Mouse (Mus musculus): ENCODE data around the gene Gm42517.

The Gm42517 gene

GRCm38 (mm10) chr5:108367871-108368332, at the start of gene Gm42517:
TSS of gene Gm42517 (minus strand) at chr5:108367922.
- DNase-seq (ENCODE audit: low spot score in 2 of 2) = no peak

DNA sequence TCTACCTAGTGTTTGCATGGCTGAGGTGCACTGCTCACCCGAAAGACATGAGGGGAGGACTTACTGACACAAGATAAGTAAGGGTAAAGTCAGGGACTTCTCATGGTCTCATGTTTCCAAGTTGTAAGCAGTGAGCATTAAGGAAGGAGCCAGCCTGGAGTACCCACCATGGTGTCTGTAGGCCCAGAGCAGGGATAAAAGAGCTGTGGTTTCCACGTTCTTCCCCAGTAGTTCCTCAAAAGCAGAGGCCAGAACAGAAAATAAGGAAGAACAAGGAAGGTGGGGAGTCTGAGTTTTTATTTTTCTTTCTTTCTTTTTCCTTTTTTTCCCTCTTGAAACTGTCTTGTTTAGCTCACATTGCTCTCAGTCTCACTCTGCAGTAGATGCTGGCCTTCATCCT, 47.0 kb upstream of the Gm42517 start:
- DNase-seq (ENCODE audit: low spot score in 2 of 2) = no peak

- no peak for DNase-seq (ENCODE audit: low spot score in 2 of 2)
These were observed 39.3 kb upstream of the Gm42517 start for GRCm38 (mm10) chr5:108406977-108407376.

- DNase-seq (ENCODE audit: low spot score in 2 of 2) = no peak
These were observed 37.7 kb upstream of the Gm42517 start for GRCm38 (mm10) chr5:108405460-108405859.

- no peak for DNase-seq (ENCODE audit: low spot score in 2 of 2)
These were observed 35.7 kb upstream of the Gm42517 start for GRCm38 (mm10) chr5:108403453-108403852.

DNA sequence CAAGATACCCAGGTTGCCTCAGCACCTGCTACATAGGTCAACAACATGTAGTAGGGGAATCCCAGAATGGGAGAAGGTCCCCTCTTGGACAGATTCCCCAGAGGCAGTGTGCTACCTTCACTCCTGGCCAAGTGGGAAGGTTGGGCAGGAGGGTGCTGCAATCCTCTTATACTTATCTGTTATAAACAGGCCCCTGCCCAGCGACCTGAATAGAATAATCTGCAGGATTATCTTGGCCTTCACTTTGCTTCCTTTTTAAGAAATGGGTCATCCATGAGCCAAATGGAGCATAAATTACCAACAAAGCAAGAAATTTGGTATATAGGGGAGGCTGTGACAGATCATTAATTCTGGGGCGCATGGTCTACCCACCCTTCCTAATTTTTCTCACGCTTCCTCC, 22.0 kb upstream of the Gm42517 start:
- DNase-seq (ENCODE audit: low spot score in 2 of 2) = no peak

GRCm38 (mm10) chr5:108388201-108388600, 20.5 kb upstream of the Gm42517 start, which contains the start of gene Pde6b:
TSS of gene Pde6b (plus strand) at chr5:108388391.
- DNase-seq (ENCODE audit: low spot score in 2 of 2) = no peak

- no peak for DNase-seq (ENCODE audit: low spot score in 2 of 2)
These were observed 18.7 kb upstream of the Gm42517 start for GRCm38 (mm10) chr5:108386449-108386848.

DNA sequence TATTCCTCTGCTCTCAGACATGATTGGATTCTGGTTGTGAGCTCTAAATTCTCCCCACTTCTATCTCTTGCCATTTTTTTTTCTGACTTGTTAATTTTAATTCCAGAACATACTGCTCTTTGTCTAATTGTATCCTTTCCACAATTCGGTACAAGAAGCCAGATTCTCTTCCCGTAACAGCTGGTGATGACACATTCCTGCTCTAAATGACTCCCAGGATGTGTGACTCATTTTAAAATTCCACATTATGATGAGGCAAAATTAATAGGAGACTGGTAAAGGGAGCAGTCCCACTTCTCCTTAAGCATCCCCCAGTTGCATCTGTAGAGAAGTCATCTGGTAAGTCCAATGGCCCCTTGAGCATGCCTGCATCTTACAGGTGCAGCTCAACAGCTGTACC, 17.9 kb upstream of the Gm42517 start:
- no peak for DNase-seq (ENCODE audit: low spot score in 2 of 2)

DNA sequence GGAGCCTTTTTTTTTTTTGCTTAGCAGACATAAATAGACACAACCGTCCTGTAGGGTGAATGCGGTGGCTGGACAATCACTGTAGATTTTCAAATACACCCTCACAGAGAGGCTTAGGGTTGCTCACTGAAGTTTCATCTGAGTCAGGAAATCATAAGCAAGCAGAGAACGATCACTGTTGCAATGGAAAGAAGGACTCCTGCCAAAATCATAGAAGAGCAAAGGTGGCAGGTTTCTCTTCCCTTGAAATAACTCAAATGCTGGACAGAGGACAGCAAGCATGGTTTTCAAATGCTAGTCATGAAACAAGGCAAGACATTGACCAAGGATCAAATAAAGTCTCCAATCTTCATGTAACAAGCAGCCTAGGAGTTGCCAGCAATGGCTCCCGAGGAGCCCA, 10.6 kb upstream of the Gm42517 start:
- no peak for DNase-seq (ENCODE audit: low spot score in 2 of 2)

- no peak for DNase-seq (ENCODE audit: low spot score in 2 of 2)
These were observed 8.3 kb upstream of the Gm42517 start for GRCm38 (mm10) chr5:108376059-108376458.

GRCm38 (mm10) chr5:108374079-108374478, 6.4 kb upstream of the Gm42517 start:
- DNase-seq (ENCODE audit: low spot score in 2 of 2) = no peak

GRCm38 (mm10) chr5:108369964-108370363, 2.2 kb upstream of the Gm42517 start:
- no peak for DNase-seq (ENCODE audit: low spot score in 2 of 2)

DNA sequence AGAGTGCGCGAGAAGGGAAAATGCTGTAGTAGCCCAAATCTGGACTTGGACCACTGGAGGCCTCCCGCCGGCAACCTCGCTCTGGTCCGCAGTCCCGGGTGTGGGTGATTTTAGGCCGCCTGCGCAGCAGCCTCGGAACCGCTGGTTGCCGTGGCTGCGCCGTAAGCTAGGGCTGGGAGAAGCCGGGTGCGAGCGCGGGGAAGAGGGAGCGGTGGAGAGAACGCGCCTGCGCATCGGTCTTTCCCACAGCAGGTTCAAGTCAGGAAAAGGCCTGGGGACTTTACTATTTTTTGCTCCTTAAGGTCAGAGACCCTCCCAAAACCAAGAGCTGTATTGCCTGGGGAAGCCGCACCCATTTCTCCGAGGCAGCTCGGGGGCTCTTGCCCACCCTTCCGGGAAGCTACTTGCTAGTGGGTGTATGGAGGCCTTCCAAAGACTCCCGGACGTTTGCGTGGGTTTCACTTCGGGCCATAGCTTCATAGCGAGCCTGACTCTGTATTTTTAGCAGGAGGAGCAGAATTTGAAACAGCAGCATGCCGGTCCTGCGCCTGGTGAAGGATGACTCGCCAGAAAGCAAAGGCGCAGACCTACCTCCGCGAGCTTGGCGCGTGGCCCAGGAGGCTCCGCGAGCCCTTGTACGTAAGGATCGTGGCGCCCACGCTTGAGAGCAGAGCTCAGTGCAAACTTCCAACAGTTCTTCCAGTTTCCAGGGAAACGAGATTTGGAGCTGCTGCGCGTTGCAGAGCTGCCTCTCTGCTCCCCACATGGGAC, 1.3 kb upstream of the Gm42517 start:
- DNase-seq (ENCODE audit: low spot score in 2 of 2) = no peak

DNA sequence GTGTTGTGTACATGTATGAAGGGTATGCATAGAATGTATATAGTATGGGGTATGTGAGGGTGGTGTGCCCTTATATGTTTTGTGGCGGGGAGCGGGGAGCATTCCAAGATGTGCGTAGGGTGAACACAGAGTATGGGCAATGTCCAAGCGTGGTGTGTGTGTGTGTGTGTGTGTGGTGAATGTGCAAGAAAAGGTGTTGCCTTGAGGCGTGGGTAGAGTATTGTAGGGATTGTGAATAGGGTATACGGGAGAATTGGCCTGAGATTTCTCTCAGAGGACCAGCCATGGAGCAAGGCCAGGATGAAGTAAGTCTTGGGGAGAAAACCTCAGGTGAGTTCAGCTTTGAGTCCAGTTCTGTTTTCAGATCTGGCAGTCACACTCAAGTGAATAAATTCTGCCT, 724 bp upstream of the Gm42517 start:
- DNase-seq (ENCODE audit: low spot score in 2 of 2) = no peak

DNA sequence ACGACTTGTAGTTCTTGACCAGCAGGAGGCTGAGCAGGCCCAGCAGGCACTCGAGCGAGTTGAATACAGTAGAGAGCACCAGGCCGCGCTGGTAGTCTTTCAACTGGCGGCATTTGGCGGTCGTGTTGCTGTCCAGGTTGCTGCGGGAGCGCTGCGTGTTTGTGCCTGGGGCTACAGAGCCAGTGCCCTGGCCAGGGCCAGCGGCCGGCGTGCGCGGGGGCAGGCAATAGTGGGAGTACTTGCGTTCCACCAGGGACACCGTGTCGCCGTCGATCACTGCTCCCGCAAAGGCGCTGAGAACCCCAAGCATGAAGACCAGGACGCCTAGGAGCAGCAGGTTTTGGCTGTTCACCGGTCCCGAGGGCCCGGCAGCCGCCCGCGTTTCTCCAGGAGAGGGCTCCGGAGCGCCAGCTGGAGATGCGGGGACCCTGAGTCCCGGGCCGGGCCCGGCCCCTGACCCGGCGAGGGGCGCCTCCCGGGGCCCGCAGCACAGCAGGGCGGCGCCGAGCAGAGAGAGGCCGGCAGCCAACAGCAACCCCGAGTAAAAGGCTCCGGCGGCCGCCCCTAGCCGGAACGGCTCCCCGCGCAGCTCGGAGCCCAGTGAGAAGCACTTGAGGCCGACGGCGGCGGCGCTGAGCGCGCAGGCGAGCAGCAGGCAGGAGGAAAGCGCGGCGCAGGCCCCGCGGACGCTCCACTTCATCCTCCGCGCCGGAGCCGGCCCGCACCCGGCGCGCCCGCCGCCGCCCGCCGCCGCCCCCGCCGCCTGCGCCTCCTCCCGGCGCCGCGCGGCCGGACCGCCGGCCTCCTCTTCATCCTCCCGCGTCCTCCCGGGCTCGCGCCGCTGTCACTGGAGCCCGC, 509 bp downstream of the Gm42517 start:
- peak in 1 of 2 experiments; percentile 26 for DNase-seq (ENCODE audit: low spot score in 2 of 2)

GRCm38 (mm10) chr5:108366328-108366983, 1.3 kb downstream of the Gm42517 start:
- no peak for DNase-seq (ENCODE audit: low spot score in 2 of 2)

DNA sequence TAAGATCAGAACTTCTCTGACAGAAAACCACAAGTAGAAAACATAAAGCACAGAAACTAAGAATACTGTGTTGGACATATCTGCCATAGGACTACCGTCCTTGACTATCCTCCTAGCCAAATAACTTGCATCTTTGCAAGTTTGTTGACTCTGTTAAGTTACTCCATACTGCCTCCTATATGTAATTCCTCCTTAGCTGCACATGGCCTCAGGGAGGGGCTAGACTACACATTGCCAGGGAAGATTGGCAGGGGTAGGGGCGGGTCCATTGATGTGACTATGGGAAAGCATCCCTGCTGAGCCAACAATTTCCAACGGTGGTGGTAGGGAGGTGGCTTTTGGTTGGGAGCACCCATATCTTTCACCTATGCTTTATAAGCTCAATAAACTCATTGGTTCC, 5.4 kb downstream of the Gm42517 start:
- DNase-seq (ENCODE audit: low spot score in 2 of 2) = no peak

DNA sequence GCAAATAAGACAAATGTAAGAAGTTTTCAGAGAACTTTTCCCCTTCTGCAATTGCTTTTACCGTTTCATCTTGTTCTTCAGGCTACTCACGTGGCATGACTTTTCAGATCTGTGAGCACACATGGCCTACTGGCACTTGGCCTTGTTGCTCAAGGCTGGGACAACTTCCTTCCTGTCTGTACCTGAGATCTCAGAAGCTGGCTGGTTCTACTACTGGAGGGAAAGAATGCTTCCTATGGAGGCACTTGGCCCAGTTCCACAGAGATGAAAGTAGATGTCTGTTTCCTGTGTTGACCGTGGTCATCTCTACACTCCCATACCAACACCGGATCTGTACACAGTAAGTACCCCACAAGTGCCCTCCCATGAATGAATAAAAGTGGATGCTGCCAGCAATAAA, 7.5 kb downstream of the Gm42517 start:
- DNase-seq (ENCODE audit: low spot score in 2 of 2) = no peak

DNA sequence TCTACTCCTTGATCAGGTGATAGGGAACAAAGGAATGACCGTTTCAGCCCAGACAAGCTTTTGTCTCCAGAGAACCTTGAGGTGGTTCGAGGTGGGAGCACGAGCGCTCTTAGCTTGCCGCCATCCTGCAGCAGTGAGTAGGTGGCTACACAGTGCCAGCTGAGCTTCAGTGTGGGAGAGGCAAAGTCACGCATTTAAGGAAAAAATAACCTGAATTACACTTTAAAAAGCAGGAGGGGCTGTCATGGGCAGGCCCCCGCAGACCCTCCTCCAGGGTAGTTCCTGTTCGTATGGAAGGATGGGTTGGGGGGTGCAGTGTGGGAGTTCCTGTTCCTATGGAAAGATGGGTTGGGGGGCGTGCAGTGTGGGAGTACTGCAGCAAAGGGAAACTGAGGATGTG, 8.2 kb downstream of the Gm42517 start:
- DNase-seq (ENCODE audit: low spot score in 2 of 2) = no peak

DNA sequence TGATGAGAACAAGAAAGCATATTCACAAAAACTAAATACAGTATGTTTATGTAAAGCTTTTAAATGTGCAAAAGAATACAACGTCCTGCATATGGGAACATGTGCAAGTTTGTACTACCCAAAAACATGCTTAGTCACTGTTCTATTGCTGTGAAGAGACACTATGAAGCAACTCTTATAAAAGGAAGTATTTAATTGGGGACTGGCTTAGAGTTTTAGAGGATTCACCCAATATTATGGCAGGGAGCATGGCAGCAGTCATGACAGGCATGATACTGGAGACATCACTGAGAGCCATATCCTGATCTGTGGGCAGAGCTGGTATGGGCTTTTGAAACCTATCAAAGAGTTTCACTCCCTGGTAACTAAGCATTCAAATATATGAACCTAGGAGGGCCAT, 9.9 kb downstream of the Gm42517 start:
- DNase-seq (ENCODE audit: low spot score in 2 of 2) = no peak

GRCm38 (mm10) chr5:108354056-108354455, 13.7 kb downstream of the Gm42517 start:
- no peak for DNase-seq (ENCODE audit: low spot score in 2 of 2)
